Mouse (Mus musculus): ENCODE measurements at regions not wholly inside any gene's neighbourhood (a gene's known extent, or its start where the extent isn't known, plus 50 kb on each side); places are given as distances from the start of the nearest gene placed in this dataset.

DNA sequence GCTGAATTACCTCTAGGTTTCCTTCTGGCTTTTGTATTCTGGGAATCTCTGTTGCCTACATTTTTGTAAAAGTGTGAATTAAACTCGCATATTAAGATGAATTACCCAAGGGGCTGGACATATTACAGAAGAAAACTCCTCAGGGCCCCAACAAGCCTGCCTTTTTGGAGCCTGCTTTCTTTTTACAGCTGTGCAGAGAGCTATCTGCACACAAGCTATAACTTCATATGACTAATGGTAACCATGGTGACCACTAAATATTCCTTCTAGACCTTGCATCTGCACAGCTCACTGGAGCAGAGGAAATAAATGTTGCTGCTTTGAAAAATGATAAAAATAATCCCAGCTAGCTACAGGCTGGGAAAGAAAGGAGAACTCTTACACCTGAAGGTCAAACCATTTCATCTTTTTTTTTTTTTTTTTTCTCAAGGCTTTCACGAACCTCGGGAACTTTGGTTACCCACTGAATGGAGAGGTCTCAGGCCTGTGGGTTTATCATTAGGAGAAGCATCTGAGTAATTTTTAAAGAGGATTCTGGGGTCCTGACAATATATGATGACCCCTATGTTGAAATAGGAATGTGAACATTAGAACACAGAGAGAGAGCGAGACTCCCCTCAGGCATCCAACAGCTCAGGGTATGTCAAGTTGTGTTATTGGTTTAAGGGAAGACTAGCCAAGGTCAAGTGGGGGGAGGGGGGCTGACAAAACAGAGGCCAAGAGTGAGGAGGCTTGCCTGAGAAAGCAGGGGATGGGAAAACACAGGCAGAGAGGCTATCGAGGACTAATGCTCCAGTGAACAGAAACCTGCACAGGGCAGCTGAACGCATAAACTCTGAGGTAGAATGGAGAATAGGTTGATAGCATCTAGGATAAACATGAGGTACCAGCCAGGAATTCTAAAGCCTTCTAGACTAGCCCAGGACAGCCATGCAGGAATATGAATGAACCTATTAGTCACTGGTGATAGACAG is 188.4 kb downstream of the Phlda1 start:
- Histone ChIP-seq H3K4me1 (ENCODE audit: control insufficient read depth, insufficient read depth, low read length) (peaks cover 12% of the 10 kb centered on the region), H3K9me3 (replicated peaks; ENCODE audit: control insufficient read depth, low read length) (no peaks in the 10 kb centered on the region), H3K27ac (ENCODE audit: low read length) (0 out of 2 replicates have a peak overlapping the region, but pooled peaks have one; percentile 39), H3K36me3 (ENCODE audit: control insufficient read depth, insufficient read depth) (no peaks in the 10 kb centered on the region), H3K9ac (ENCODE audit: low read length) (no peak overlapping the region), H3K4me3 (ENCODE audit: low read length) (no peak overlapping the region), H3K4me2 (ENCODE audit: low read depth, low read length) (no peak overlapping the region), H3K27me3 (ENCODE audit: control insufficient read depth, insufficient read depth, low read length) (no peaks in the 10 kb centered on the region)
- WGBS, result 49% methylated on average over 6 of the region's 6 CpGs
- ATAC-seq (replicated peaks; ENCODE audit: extremely low read depth, insufficient read depth, low FRiP score), result peak; percentile 47; the same call in 1 of the 2 replicates

DNA sequence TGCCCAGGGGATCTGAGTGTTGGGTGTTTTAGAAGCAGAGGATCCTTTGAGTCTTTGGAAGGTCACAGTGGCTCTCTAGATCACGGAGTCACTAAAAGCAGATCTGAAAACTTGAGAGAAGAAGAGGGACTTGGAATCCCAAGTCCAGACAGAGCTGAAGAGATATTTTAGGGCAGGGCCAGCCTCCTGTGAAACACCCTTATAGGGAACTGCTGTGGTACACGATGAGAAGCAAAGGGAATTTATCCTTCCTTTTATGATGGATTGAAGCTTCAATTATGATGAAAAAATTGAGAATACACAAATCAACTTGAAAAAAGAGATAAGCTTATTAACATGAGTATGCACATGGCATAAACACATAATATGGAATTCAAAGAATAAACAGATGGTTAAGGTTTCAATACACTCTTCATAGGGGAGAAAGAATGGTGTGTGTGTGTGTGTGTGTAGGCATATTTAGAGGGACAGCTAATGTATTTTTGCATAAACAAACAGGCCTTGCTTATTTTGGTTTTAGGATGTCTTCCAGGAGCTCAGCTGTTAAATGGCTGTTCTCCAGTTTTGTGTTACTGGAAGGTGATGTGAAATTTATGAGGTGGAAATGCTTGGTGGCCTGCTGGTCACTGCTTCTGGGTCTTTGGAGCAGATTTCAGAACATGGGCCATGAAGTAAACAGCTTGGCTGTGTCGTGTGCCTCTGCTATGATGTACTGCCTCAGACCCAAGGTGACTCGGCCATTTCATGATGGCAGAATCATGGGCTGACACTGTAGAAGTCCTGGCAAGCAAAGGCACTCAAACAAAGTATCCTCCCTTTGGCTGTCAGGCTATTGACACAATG is 190.1 kb downstream of the Phlda1 start:
- no peaks in the 10 kb centered on the region for H3K9me3 ChIP-seq (replicated peaks; ENCODE audit: control insufficient read depth, low read length)
- no peak overlapping the region for H3K27ac ChIP-seq (ENCODE audit: low read length)
- H3K9ac ChIP-seq (ENCODE audit: low read length), result no peak overlapping the region
- H3K4me3 ChIP-seq (ENCODE audit: low read length), result no peak overlapping the region
- no peak overlapping the region for H3K4me2 ChIP-seq (ENCODE audit: low read depth, low read length)
- no peaks in the 10 kb centered on the region for H3K36me3 ChIP-seq (ENCODE audit: control insufficient read depth, insufficient read depth)
- no peak for ATAC-seq (replicated peaks; ENCODE audit: extremely low read depth, insufficient read depth, low FRiP score)
- no peaks in the 10 kb centered on the region for H3K27me3 ChIP-seq (ENCODE audit: control insufficient read depth, insufficient read depth, low read length)
- peaks cover 12% of the 10 kb centered on the region for H3K4me1 ChIP-seq (ENCODE audit: control insufficient read depth, insufficient read depth, low read length)
- 85% methylated on average over 4 of the region's 4 CpGs for WGBS

DNA sequence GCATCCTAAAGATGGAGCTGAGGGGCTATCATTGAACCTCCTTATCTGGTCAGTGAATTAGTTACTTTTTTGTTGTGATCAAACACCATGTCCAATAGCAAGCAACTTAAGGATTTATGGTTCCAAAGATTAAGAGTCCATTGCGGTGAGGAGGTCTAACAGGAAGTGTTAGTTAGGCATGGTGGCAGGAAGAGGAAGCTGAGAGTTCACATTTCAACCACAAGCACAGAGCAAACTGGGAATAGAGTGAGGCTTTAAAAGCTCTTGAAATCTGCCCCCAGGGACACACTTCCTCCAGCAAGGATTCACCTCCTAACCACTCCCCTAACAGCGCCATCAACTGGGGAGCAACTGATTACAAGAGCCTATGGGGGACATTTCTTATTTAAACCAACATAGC is 190.9 kb downstream of the Phlda1 start:
- 79% methylated on average over 2 of the region's 2 CpGs for WGBS
- H3K27me3 ChIP-seq (ENCODE audit: control insufficient read depth, insufficient read depth, low read length), result no peaks in the 10 kb centered on the region
- H3K4me1 ChIP-seq (ENCODE audit: control insufficient read depth, insufficient read depth, low read length), result peaks cover 12% of the 10 kb centered on the region
- ATAC-seq (replicated peaks; ENCODE audit: extremely low read depth, insufficient read depth, low FRiP score), result no peak
- H3K4me3 ChIP-seq (ENCODE audit: low read length), result no peak overlapping the region
- no peaks in the 10 kb centered on the region for H3K9me3 ChIP-seq (replicated peaks; ENCODE audit: control insufficient read depth, low read length)
- no peak overlapping the region for H3K4me2 ChIP-seq (ENCODE audit: low read depth, low read length)
- no peak overlapping the region for H3K27ac ChIP-seq (ENCODE audit: low read length)
- H3K9ac ChIP-seq (ENCODE audit: low read length), result no peak overlapping the region
- H3K36me3 ChIP-seq (ENCODE audit: control insufficient read depth, insufficient read depth), result no peaks in the 10 kb centered on the region

DNA sequence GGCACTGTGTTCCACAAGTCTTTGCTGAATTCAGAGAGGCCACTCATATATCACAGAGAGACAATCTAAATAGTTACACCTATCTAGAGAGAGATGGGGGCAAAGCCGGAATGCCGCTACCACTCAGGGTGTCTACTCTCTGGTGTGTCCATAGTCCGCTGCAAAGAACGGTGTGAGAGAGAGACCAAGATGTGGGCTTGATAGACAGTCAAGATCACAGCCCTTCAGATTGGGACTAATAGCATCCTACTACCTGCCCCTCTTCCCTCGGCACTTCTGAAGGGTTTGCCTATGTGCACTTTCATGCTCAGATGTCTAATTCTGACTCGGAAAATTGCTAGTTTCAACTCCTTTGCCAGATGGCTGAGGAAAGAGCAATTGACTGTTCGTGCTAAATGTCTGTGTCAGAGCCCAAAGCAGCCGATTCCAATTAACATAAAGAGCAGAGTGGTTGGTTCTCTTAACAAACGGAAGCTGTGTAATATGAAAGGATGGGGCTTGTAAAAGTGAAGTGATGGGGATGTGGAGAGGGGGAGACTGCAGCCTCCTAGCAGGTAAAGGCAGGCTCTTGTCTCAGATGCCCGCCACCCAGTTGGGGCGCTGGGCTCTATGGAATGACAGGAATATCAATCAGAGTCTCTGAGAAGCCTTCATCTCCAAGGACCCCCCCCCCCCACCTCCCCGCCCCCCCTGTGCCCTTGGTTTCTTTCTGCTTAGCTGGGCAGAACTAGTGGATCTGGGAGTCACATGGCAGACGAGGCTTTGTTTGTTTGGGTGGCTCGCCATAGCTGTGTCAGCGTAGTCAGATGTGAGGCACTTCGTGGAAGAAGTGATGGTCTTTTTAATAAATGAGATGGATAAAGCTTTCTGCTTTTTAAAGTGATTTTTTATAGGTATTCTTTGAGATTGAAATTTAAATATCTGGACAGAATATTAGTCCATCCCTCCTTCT is 193.7 kb downstream of the Phlda1 start:
- no peaks in the 10 kb centered on the region for H3K36me3 ChIP-seq (ENCODE audit: control insufficient read depth, insufficient read depth)
- no peak overlapping the region for H3K4me2 ChIP-seq (ENCODE audit: low read depth, low read length)
- H3K4me3 ChIP-seq (ENCODE audit: low read length), result no peak overlapping the region
- no peak overlapping the region for H3K27ac ChIP-seq (ENCODE audit: low read length)
- peaks cover 2% of the 10 kb centered on the region for H3K4me1 ChIP-seq (ENCODE audit: control insufficient read depth, insufficient read depth, low read length)
- peaks cover 3% of the 10 kb centered on the region; the same call in 1 of the 2 replicates for H3K9me3 ChIP-seq (replicated peaks; ENCODE audit: control insufficient read depth, low read length)
- H3K27me3 ChIP-seq (ENCODE audit: control insufficient read depth, insufficient read depth, low read length), result no peaks in the 10 kb centered on the region
- ATAC-seq (replicated peaks; ENCODE audit: extremely low read depth, insufficient read depth, low FRiP score), result no peak
- 79% methylated on average over 16 of the region's 16 CpGs for WGBS
- H3K9ac ChIP-seq (ENCODE audit: low read length), result no peak overlapping the region

DNA sequence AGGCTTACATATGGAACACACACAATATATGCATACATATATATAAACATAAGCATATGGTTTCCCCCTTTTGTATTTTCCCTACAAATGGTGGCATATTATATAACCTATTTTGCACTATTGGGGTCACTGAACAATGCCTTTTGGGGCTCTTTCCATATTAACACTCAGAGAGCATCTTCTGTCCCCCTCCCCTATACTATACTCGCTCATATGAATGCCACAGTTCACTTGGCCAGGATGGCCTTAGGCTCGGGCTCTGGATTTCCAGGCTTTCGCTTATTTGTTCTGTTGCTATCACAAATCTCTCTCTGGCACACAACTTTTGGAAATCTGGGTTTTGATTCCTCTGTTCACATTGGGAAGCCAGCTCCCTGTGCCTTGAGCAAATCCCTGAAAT is 194.5 kb downstream of the Phlda1 start:
- H3K9me3 ChIP-seq (replicated peaks; ENCODE audit: control insufficient read depth, low read length), result peaks cover 6% of the 10 kb centered on the region
- no peak overlapping the region for H3K4me2 ChIP-seq (ENCODE audit: low read depth, low read length)
- no peak overlapping the region for H3K9ac ChIP-seq (ENCODE audit: low read length)
- no peaks in the 10 kb centered on the region for H3K36me3 ChIP-seq (ENCODE audit: control insufficient read depth, insufficient read depth)
- no peak overlapping the region for H3K4me3 ChIP-seq (ENCODE audit: low read length)
- no peak for ATAC-seq (replicated peaks; ENCODE audit: extremely low read depth, insufficient read depth, low FRiP score)
- no peaks in the 10 kb centered on the region for H3K27me3 ChIP-seq (ENCODE audit: control insufficient read depth, insufficient read depth, low read length)
- H3K27ac ChIP-seq (ENCODE audit: low read length), result no peak overlapping the region
- 93% methylated on average over 3 of the region's 3 CpGs for WGBS
- no peaks in the 10 kb centered on the region for H3K4me1 ChIP-seq (ENCODE audit: control insufficient read depth, insufficient read depth, low read length)

DNA sequence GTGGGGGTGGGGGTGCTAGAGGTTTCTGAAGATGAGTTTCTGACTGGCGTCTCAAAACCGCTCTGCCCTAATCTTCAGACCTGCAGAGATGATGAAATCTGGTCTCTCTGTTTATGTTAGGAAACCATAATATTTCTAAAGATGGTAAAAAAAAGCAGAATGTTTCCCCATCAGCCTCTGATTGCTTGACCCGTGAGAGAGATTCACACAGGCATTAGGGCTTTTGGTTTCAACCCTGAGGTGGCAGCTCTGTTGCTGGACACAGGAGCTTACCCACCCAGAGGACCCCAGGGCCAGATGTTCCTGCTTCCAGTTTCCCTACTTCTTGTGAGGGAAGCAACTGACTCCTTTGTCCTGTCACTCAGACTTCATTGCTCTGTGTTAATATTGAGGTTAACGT is 195.1 kb downstream of the Phlda1 start:
- H3K27ac ChIP-seq (ENCODE audit: low read length), result no peak overlapping the region
- no peak for ATAC-seq (replicated peaks; ENCODE audit: extremely low read depth, insufficient read depth, low FRiP score)
- no peaks in the 10 kb centered on the region for H3K27me3 ChIP-seq (ENCODE audit: control insufficient read depth, insufficient read depth, low read length)
- H3K9me3 ChIP-seq (replicated peaks; ENCODE audit: control insufficient read depth, low read length), result peaks cover 11% of the 10 kb centered on the region
- H3K9ac ChIP-seq (ENCODE audit: low read length), result no peak overlapping the region
- no peak overlapping the region for H3K4me2 ChIP-seq (ENCODE audit: low read depth, low read length)
- H3K4me1 ChIP-seq (ENCODE audit: control insufficient read depth, insufficient read depth, low read length), result no peaks in the 10 kb centered on the region
- no peak overlapping the region for H3K4me3 ChIP-seq (ENCODE audit: low read length)
- no peaks in the 10 kb centered on the region for H3K36me3 ChIP-seq (ENCODE audit: control insufficient read depth, insufficient read depth)
- 63% methylated on average over 4 of the region's 4 CpGs for WGBS

DNA sequence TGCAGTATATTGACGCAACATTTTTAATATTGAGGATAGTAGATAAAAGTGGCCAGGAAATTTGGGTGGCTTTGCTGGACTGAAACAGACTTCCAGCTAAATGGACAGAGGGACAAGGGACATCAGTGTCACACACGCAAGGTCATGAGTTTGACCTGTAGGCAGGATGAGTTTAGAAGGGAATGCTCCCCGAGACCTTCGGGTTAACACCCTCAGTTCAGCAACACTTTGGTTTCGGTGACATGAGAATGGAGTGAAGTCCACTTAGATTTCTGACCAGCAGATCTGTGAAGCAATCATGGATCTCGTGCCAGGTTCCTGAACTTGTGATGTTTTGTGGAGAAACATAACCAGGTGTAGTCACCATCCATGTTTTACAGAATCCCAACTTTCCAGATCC is 196.3 kb downstream of the Phlda1 start:
- H3K9ac ChIP-seq (ENCODE audit: low read length), result no peak overlapping the region
- ATAC-seq (replicated peaks; ENCODE audit: extremely low read depth, insufficient read depth, low FRiP score), result no peak
- H3K27ac ChIP-seq (ENCODE audit: low read length), result no peak overlapping the region
- no peaks in the 10 kb centered on the region for H3K27me3 ChIP-seq (ENCODE audit: control insufficient read depth, insufficient read depth, low read length)
- no peaks in the 10 kb centered on the region for H3K36me3 ChIP-seq (ENCODE audit: control insufficient read depth, insufficient read depth)
- no peak overlapping the region for H3K4me3 ChIP-seq (ENCODE audit: low read length)
- H3K9me3 ChIP-seq (replicated peaks; ENCODE audit: control insufficient read depth, low read length), result peaks cover 11% of the 10 kb centered on the region
- WGBS, result 93% methylated on average over 6 of the region's 6 CpGs
- no peak overlapping the region for H3K4me2 ChIP-seq (ENCODE audit: low read depth, low read length)
- no peaks in the 10 kb centered on the region for H3K4me1 ChIP-seq (ENCODE audit: control insufficient read depth, insufficient read depth, low read length)

DNA sequence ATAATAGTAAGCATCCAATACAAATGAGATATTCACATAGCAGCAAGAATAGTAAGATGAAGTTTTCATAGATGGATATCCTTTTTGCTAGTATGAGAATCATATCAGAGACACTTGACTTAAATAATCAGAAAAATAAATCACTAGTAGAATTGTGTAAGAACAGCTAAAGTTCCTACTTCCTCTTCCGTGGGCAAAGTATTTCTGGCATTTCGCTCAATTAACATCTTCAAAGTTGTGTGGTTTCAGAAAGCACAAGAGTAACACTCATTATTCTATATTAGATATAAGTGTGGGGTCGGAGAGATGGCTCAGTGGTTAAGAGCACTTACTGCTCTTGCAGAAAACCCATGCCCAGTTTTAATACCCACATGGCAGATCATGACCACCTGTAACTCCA is 197.4 kb downstream of the Phlda1 start:
- WGBS, result 90% methylated on average over 3 of the region's 3 CpGs
- ATAC-seq (replicated peaks; ENCODE audit: extremely low read depth, insufficient read depth, low FRiP score), result no peak
- Histone ChIP-seq H3K9me3 (replicated peaks; ENCODE audit: control insufficient read depth, low read length) (peaks cover 11% of the 10 kb centered on the region), H3K4me1 (ENCODE audit: control insufficient read depth, insufficient read depth, low read length) (no peaks in the 10 kb centered on the region), H3K4me3 (ENCODE audit: low read length) (no peak overlapping the region), H3K36me3 (ENCODE audit: control insufficient read depth, insufficient read depth) (no peaks in the 10 kb centered on the region), H3K27me3 (ENCODE audit: control insufficient read depth, insufficient read depth, low read length) (no peaks in the 10 kb centered on the region), H3K27ac (ENCODE audit: low read length) (no peak overlapping the region), H3K9ac (ENCODE audit: low read length) (no peak overlapping the region), H3K4me2 (ENCODE audit: low read depth, low read length) (no peak overlapping the region)

Measured in heart, embryonic 16.5 days (tissue).